Mouse (Mus musculus) lung, postnatal 0 days (tissue): ENCODE measurements around the gene Cercam.

ENCODE experiments used
- CTCF ChIP-seq: IDR thresholded peaks from 2 replicates; pipeline ENCODE4 v1.5.1; 2016; ENCODE audit warnings: antibody characterized with exemption, mild to moderate bottlenecking
- EP300 ChIP-seq: IDR thresholded peaks from 2 replicates; pipeline ENCODE4 v1.6.1; 2016; ENCODE audit warnings: antibody characterized with exemption, mild to moderate bottlenecking, control low read depth

GRCm38 (mm10) chr2:29833796-29834195 lies 35.2 kb upstream of the Cercam start:
- no peak for TF ChIP-seq CTCF
- TF ChIP-seq EP300, result no peak
